8 mouse cellular contexts compared by ENCODE assay signal in the genomic region with DNA sequence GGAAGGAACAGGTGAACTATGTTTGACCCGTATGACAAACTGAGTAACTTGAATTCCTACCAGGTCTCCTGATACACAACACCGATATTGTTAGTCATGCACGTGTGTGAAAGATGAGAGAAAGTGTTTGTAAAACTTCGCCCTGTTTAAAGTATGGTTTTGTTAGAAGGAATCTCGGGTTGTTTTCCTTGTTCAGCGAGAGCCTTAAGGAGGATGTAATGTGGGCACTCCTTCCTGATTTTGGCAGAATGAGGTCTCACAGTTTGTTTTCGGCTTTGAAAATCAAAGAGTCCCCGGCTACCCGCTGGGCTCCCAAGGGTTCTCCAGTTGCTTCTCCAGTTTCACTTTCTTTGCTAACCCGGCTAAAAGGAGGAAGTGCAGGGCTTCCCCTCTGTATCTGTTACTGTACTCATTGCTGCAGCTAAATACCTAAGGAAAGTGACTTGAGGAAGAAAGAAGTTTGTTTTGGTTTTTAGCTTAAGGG.
DNase-seq lines count a peak whose midpoint lies in the region; ATAC-seq lines count a peak whose summit lies in the region.

No protein-coding gene starts in this region.

- peak overlapping the region; percentile 71 for H3K27ac ChIP-seq in brown adipose tissue, adult 24 weeks (replicated peaks; ENCODE audit: low read depth, low read length)
- peak overlapping the region; percentile 33; the same call in 1 of the 2 replicates for H3K27ac ChIP-seq in intestine, embryonic 16.5 days (ENCODE audit: low read length)
- peak overlapping the region; percentile 71 for H3K27ac ChIP-seq in macrophage

- no peaks in the 10 kb centered on the region for H3K9me3 ChIP-seq in intestine, embryonic 16.5 days (ENCODE audit: control insufficient read depth, low read length)

- no peaks in the 10 kb centered on the region; the same call in 1 of the 2 replicates for H3K4me1 ChIP-seq in brown adipose tissue, adult 24 weeks (ENCODE audit: control insufficient read depth, insufficient read depth, insufficient read length, low read length)
- 0 out of 2 replicates have a peak, but pooled peaks cover 4% of the 10 kb centered on the region for H3K4me1 ChIP-seq in intestine, embryonic 16.5 days (ENCODE audit: control insufficient read depth, insufficient read depth, low read length)

- no peak for ATAC-seq in intestine, embryonic 16.5 days
- no peak for ATAC-seq in erythroid progenitor cell, adult 5-6 weeks (replicated peaks; ENCODE audit: low FRiP score, poor library complexity, severe bottlenecking)

- no peaks in the 10 kb centered on the region; the same call in 1 of the 2 replicates for H3K79me2 ChIP-seq in macrophage (ENCODE audit: inconsistent target)

- H3K9ac ChIP-seq in intestine, embryonic 16.5 days (ENCODE audit: low read depth, low read length), result no peak overlapping the region

- peak; percentile 32 for DNase-seq in adrenal gland, adult 2 months
- DNase-seq in adrenal gland, postnatal 4 days (ENCODE audit: low spot score in 2 of 2), result no peak
- DNase-seq in layer of hippocampus, adult 9-11 months, result no peak
- no peak for DNase-seq in testis, postnatal 10 days (ENCODE audit: low spot score)

- peak overlapping the region; percentile 63 for H3K4me3 ChIP-seq in brown adipose tissue, adult 24 weeks (ENCODE audit: insufficient read depth, low read depth, low read length)
- H3K4me3 ChIP-seq in intestine, embryonic 16.5 days (ENCODE audit: low read length), result peak overlapping the region; percentile 7; the same call in 1 of the 2 replicates
- H3K4me3 ChIP-seq in macrophage (ENCODE audit: inconsistent target), result peak overlapping the region; percentile 22

- WGBS in intestine, embryonic 16.5 days, result 24% methylated on average over 10 of the region's 10 CpGs
- WGBS in macrophage (ENCODE audit: missing documents), result 0% methylated on average over 10 of the region's 10 CpGs

- peak overlapping the region; percentile 30; the same call in 1 of the 2 replicates for H3K4me2 ChIP-seq in intestine, embryonic 16.5 days (ENCODE audit: low read depth, low read length)

- no peaks in the 10 kb centered on the region for H3K27me3 ChIP-seq in intestine, embryonic 16.5 days (replicated peaks; ENCODE audit: control insufficient read depth, insufficient read depth, low read length)

- peaks cover 15% of the 10 kb centered on the region for H3K36me3 ChIP-seq in intestine, embryonic 16.5 days (ENCODE audit: control insufficient read depth, insufficient read depth, low read length)
- peaks cover 15% of the 10 kb centered on the region; the same call in 1 of the 2 replicates for H3K36me3 ChIP-seq in macrophage (ENCODE audit: inconsistent target)

Comparison
In these comparisons a context has a peak if more than half of its experiments do, and no peak if none do; other contexts are left out.
1. H3K4me3 ChIP-seq: peak in every context shown above with its lines; median percentile 63 in brown adipose tissue, adult 24 weeks; 22 in macrophage; 7 in intestine, embryonic 16.5 days.